Mouse (Mus musculus) testis, adult 2 months (tissue): ENCODE measurements around the gene Ttll13.

Experiments
- CTCF ChIP-seq: fragments of 200-500 bp; IDR thresholded peaks from 2 replicates; pipeline ENCODE4 v1.5.1; 2012; ENCODE audit warnings: low read depth, mild to moderate bottlenecking, inconsistent platforms, low read length, moderate library complexity; ENCODE audit not compliant: control insufficient read depth, insufficient read depth, insufficient replicate concordance
- POLR2A ChIP-seq: fragments of 200-500 bp; IDR thresholded peaks from 2 replicates; pipeline ENCODE4 v1.6.1; 2012; ENCODE audit warnings: low read depth, mild to moderate bottlenecking, inconsistent platforms, low read length, moderate library complexity; ENCODE audit not compliant: control insufficient read depth

DNA sequence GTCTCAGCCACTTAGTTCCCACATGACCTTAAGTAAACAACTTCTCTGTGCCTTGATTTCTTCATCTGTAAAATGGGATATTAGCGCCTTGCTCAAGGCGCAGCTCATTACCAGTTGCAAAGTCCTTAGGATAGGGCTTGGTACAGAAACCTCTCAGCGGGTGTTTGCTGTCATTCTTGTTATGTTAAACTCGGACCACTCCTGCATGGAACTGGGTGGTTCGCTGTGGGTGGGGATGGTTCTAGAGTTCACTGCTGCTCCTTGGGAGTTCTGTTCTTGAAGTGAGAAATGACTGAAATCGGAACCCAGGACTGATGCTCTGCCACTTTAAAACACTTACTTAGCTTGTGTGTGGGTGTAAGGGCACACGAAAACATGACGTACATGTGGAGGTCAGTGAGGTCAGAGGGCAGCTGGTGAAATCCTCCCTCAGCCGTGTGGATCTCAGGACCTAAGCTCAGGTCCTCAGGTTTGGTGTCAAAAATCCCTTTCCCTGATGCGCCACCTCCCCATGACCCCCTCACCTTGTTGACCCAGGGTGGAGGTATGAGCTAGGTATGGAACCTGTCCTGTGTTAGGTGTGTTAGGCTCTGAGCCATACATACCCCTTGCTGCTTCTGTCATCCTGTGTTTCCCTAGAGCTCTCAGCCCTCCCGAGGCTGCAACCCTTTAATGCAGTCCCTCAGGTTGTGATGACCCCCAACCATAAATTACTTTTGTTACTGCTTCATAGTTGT is 46.2 kb upstream of the Ttll13 start:
- TF ChIP-seq POLR2A (no peak), CTCF (no peak)
